Mouse (Mus musculus): Measurements from ENCODE around the gene Dnajb5. TPM values are rescaled to one million over a fixed set of nuclear protein-coding genes. Genes with fewer than 3 reads are reported as not detected.
A peak's percentile ranks its signal among the peaks of the same experiment; 100 is the strongest.

Gene Dnajb5
- 14.0 and 17.6 TPM in 2 replicates for polyA plus RNA-seq (2016; fragmentation: Nextera tagmentation; extraction: Ambion mirVana)

DNA sequence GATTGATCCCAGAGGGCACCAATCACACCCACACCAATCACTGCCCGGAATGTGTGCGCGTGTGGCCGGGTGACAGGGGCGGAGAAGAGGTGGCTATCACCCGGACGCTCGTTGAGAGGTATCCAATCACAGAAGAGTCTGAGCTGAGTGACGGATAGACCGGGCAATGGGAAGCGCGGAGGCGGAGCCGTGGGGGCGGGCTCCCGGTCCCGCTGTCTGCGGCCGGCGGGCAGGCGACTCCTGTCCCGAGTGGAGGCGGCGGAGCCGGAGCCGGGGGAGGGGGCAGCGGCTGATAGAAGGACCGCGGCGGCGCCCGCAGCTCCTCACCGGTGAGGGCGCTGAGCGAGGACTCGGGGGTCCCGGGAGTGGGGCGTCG, at the start of gene Dnajb5:
Dnajb5 (plus strand) TSS at position 139 of the 376 bp plus-strand sequence.
- no peaks in the 10 kb centered on the region for H3K9me3 ChIP-seq
- H3K4me1 ChIP-seq (replicated peaks) = peaks cover 87% of the 10 kb centered on the region
- peak; percentile 97 for DNase-seq (ENCODE audit: low spot score)
- peak within 1 kb of the TSS; percentile 99 for H3K27ac ChIP-seq
- peaks cover 17% of the 10 kb centered on the region for H3K36me3 ChIP-seq
- peaks cover 25% of the 10 kb centered on the region for H3K27me3 ChIP-seq (ENCODE audit: insufficient read depth, poor library complexity, severe bottlenecking)
- under 1% methylated on average over 39 of the region's 39 CpGs for WGBS
- peak within 1 kb of the TSS; percentile 90 for H3K4me3 ChIP-seq

DNA sequence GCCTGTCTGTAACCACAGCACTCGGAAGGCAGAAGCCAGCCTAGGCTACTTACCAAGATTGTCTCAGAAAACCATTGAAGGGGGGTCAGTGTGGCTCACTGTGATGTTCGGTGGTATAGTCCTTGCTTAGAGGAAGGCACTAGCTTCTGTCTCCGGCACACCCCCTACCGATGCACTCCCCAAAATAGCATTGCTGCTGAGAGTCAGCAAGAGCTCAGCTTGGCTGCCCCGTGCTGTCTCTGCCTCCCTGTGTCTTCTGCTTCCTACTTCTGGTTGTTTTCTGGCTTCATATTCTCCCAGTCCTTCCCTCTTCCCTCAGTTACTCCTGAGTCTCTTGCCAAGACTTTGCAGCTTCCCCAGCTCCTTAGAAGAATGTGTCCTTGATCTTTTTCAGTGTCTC, 48.7 kb upstream of the Dnajb5 start:
- DNase-seq (ENCODE audit: low spot score) = no peak
- no peaks in the 10 kb centered on the region for H3K9me3 ChIP-seq
- no peaks in the 10 kb centered on the region for H3K36me3 ChIP-seq
- H3K27ac ChIP-seq = no peak overlapping the region
- H3K4me3 ChIP-seq = no peak overlapping the region
- WGBS = 64% methylated on average over 5 of the region's 5 CpGs
- no peaks in the 10 kb centered on the region for H3K27me3 ChIP-seq (ENCODE audit: insufficient read depth, poor library complexity, severe bottlenecking)
- peaks cover 8% of the 10 kb centered on the region for H3K4me1 ChIP-seq (replicated peaks)

DNA sequence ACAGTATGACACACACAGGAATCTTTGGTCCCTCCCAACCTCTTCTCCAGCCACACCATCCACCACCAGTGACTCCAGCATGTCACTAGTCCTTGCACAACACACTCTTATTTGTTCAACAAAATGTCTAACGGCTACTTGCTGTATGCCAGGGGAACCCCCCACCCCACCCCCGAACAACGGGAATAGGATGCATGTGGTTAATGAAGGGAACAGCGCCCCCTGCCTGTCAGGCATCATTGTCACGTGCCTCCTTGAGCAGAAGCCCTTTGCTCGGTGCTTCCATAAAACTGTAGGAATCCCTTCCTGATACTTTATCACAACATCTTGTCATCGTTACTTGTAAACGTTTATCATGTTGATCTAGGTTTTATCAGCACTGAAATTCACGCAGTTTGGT, 47.4 kb upstream of the Dnajb5 start:
- 62% methylated on average over 9 of the region's 9 CpGs for WGBS
- no peak overlapping the region for H3K4me3 ChIP-seq
- peak; percentile 12 for DNase-seq (ENCODE audit: low spot score)
- H3K4me1 ChIP-seq (replicated peaks) = peaks cover 8% of the 10 kb centered on the region
- H3K9me3 ChIP-seq = no peaks in the 10 kb centered on the region
- H3K36me3 ChIP-seq = no peaks in the 10 kb centered on the region
- no peak overlapping the region for H3K27ac ChIP-seq
- H3K27me3 ChIP-seq (ENCODE audit: insufficient read depth, poor library complexity, severe bottlenecking) = no peaks in the 10 kb centered on the region

DNA sequence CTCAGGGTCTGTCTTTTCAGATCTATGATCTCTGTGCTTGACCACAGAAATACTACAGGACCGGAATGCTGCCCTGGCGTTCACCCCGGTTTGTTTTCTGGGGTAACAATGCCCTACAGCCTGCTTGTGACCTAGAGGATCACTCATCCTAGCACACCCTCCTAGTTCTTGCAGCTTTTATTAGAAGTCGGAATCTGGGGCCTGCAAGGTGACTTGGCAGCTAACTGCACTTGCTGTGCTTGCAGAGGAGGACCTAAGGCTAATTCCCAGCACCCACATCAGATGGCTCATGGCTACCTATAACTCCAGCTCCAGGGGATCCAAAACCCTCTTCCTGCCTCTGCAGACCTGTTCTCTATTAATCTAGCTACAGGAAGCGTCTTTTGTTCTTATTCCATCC, 46.9 kb upstream of the Dnajb5 start:
- 91% methylated on average over 5 of the region's 5 CpGs for WGBS
- Histone ChIP-seq H3K4me3 (no peak overlapping the region), H3K9me3 (no peaks in the 10 kb centered on the region), H3K4me1 (replicated peaks) (peaks cover 8% of the 10 kb centered on the region), H3K27ac (no peak overlapping the region), H3K27me3 (ENCODE audit: insufficient read depth, poor library complexity, severe bottlenecking) (no peaks in the 10 kb centered on the region), H3K36me3 (no peaks in the 10 kb centered on the region)
- DNase-seq (ENCODE audit: low spot score) = no peak

- Histone ChIP-seq H3K4me3 (no peak overlapping the region), H3K4me1 (replicated peaks) (peaks cover 3% of the 10 kb centered on the region), H3K9me3 (no peaks in the 10 kb centered on the region), H3K27me3 (ENCODE audit: insufficient read depth, poor library complexity, severe bottlenecking) (no peaks in the 10 kb centered on the region), H3K36me3 (no peaks in the 10 kb centered on the region), H3K27ac (no peak overlapping the region)
- no peak for DNase-seq (ENCODE audit: low spot score)
- WGBS = 96% methylated on average over 1 of the region's 1 CpGs
These were observed 45.7 kb upstream of the Dnajb5 start for GRCm38 (mm10) chr4:42903942-42904341.

DNA sequence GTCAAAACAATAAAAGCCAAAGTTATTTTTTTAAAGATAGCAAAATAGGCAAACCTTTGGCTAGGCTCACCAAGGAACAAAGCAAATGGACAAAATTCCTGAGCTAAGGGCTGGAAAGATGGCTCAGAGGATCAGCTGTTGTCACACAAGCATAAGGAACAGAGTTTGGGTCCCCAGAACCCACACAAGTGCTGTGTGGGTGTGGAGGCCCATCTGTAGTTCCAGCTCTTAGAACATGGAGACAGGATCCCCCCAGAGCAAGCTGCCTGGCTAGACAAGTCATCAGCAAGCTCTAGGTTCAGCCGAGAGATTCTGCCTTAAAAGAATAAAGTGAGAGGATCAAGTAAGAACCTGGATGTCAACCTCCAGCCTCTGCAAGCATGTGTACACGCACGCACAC, 45.1 kb upstream of the Dnajb5 start:
- DNase-seq (ENCODE audit: low spot score) = no peak
- Histone ChIP-seq H3K27me3 (ENCODE audit: insufficient read depth, poor library complexity, severe bottlenecking) (no peaks in the 10 kb centered on the region), H3K36me3 (no peaks in the 10 kb centered on the region), H3K4me1 (replicated peaks) (no peaks in the 10 kb centered on the region), H3K4me3 (no peak overlapping the region), H3K27ac (no peak overlapping the region), H3K9me3 (no peaks in the 10 kb centered on the region)
- 88% methylated on average over 3 of the region's 3 CpGs for WGBS

GRCm38 (mm10) chr4:42904966-42905365, 44.6 kb upstream of the Dnajb5 start:
- no peak for DNase-seq (ENCODE audit: low spot score)
- no peak overlapping the region for H3K4me3 ChIP-seq
- H3K9me3 ChIP-seq = no peaks in the 10 kb centered on the region
- no peaks in the 10 kb centered on the region for H3K4me1 ChIP-seq (replicated peaks)
- no peaks in the 10 kb centered on the region for H3K36me3 ChIP-seq
- WGBS = 79% methylated on average over 6 of the region's 6 CpGs
- H3K27ac ChIP-seq = no peak overlapping the region
- H3K27me3 ChIP-seq (ENCODE audit: insufficient read depth, poor library complexity, severe bottlenecking) = no peaks in the 10 kb centered on the region

DNA sequence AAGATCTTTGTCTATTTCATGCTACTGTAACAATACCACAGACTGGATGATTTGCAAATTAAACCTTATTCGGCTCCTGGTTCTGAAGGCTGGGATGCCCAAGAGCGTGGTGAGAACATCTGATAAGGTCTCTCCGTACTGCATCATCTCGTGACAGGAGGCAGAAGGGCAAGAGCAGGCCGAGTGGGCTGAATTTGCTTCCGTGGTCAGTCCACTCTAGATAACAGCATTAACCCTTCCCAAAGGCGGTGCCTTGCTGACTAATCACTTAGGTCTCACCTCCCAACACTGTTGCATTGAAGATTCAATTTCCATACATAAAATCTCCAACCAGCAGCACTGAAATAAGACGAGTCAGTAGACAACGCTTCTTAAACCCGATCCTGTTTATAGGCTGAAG, 36.2 kb upstream of the Dnajb5 start:
- 54% methylated on average over 10 of the region's 10 CpGs for WGBS
- Histone ChIP-seq H3K36me3 (no peaks in the 10 kb centered on the region), H3K4me1 (replicated peaks) (peaks cover 10% of the 10 kb centered on the region), H3K27ac (no peak overlapping the region), H3K9me3 (no peaks in the 10 kb centered on the region), H3K4me3 (no peak overlapping the region), H3K27me3 (ENCODE audit: insufficient read depth, poor library complexity, severe bottlenecking) (peaks cover 48% of the 10 kb centered on the region)
- DNase-seq (ENCODE audit: low spot score) = no peak

- Histone ChIP-seq H3K9me3 (no peaks in the 10 kb centered on the region), H3K27me3 (ENCODE audit: insufficient read depth, poor library complexity, severe bottlenecking) (peaks cover 56% of the 10 kb centered on the region), H3K36me3 (no peaks in the 10 kb centered on the region), H3K4me3 (no peak overlapping the region), H3K4me1 (replicated peaks) (peaks cover 10% of the 10 kb centered on the region), H3K27ac (no peak overlapping the region)
- DNase-seq (ENCODE audit: low spot score) = peak; percentile 2
- 85% methylated on average over 12 of the region's 12 CpGs for WGBS
These were observed 34.3 kb upstream of the Dnajb5 start for GRCm38 (mm10) chr4:42915311-42915710.

- Histone ChIP-seq H3K27ac (no peak overlapping the region), H3K36me3 (no peaks in the 10 kb centered on the region), H3K9me3 (no peaks in the 10 kb centered on the region), H3K4me1 (replicated peaks) (peaks cover 13% of the 10 kb centered on the region), H3K27me3 (ENCODE audit: insufficient read depth, poor library complexity, severe bottlenecking) (peaks cover 56% of the 10 kb centered on the region), H3K4me3 (no peak overlapping the region)
- 60% methylated on average over 1 of the region's 1 CpGs for WGBS
- DNase-seq (ENCODE audit: low spot score) = peak; percentile 1
These were observed 33.6 kb upstream of the Dnajb5 start for GRCm38 (mm10) chr4:42915966-42916365.

GRCm38 (mm10) chr4:42916617-42917401, 32.8 kb upstream of the Dnajb5 start, which contains the start of gene Phf24:
Gene Phf24 (plus strand): TSS chr4:42916660.
- H3K4me3 ChIP-seq = peak within 1 kb of the TSS; percentile 68
- H3K9me3 ChIP-seq = no peaks in the 10 kb centered on the region
- DNase-seq (ENCODE audit: low spot score) = peak; percentile 55
- peak within 1 kb of the TSS; percentile 83 for H3K27ac ChIP-seq
- peaks cover 13% of the 10 kb centered on the region for H3K4me1 ChIP-seq (replicated peaks)
- 6% methylated on average over 90 of the region's 90 CpGs for WGBS
- H3K27me3 ChIP-seq (ENCODE audit: insufficient read depth, poor library complexity, severe bottlenecking) = peaks cover 56% of the 10 kb centered on the region
- no peaks in the 10 kb centered on the region for H3K36me3 ChIP-seq

DNA sequence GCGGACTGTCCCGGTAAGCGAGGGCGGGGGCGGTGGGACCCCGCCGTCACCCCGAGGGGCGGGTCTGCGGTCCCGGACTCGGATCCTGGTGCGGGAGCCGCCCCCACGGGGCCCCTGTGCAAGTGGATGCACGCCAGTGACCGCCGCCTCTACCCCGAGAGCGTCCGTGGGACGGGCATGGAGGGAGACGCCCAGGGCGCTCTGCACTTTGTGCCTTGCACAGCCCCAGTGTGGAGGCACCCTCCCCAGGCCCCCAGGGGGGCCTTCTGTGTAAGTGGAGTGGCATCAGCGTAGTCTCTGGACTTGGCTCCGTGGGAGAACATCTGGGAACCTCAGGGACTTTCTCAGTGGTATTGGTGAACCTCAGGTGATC, 32.2 kb upstream of the Dnajb5 start:
- H3K36me3 ChIP-seq = no peaks in the 10 kb centered on the region
- no peaks in the 10 kb centered on the region for H3K9me3 ChIP-seq
- peak overlapping the region; percentile 68 for H3K4me3 ChIP-seq
- peaks cover 14% of the 10 kb centered on the region for H3K4me1 ChIP-seq (replicated peaks)
- peak; percentile 30 for DNase-seq (ENCODE audit: low spot score)
- peaks cover 54% of the 10 kb centered on the region for H3K27me3 ChIP-seq (ENCODE audit: insufficient read depth, poor library complexity, severe bottlenecking)
- WGBS = 3% methylated on average over 26 of the region's 26 CpGs
- H3K27ac ChIP-seq = peak overlapping the region; percentile 83

DNA sequence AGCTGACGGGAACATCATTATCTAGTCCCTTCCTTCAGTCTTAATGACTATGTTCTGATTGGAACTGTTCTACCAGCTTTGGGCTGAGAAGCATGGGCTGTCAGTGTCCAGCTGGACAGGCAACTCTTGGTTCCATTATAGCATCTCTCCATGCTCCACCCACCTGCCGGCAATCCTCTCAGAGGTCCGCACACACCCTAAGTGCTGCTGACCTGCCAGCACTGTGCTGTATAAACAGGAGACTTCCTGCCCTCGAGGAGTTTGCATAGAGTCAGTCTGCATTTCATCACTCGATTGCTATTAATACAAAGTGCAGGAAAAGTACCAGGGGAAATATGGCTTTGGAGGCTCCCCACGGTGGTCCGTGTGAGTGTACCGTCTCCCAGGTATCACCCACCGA, 28.9 kb upstream of the Dnajb5 start:
- Histone ChIP-seq H3K27ac (no peak overlapping the region), H3K27me3 (ENCODE audit: insufficient read depth, poor library complexity, severe bottlenecking) (peaks cover 47% of the 10 kb centered on the region), H3K4me1 (replicated peaks) (peaks cover 15% of the 10 kb centered on the region), H3K36me3 (no peaks in the 10 kb centered on the region), H3K9me3 (no peaks in the 10 kb centered on the region), H3K4me3 (no peak overlapping the region)
- no peak for DNase-seq (ENCODE audit: low spot score)
- WGBS = 85% methylated on average over 9 of the region's 9 CpGs
